ENCODE assay signal across 19 mouse cellular contexts in the genomic region with DNA sequence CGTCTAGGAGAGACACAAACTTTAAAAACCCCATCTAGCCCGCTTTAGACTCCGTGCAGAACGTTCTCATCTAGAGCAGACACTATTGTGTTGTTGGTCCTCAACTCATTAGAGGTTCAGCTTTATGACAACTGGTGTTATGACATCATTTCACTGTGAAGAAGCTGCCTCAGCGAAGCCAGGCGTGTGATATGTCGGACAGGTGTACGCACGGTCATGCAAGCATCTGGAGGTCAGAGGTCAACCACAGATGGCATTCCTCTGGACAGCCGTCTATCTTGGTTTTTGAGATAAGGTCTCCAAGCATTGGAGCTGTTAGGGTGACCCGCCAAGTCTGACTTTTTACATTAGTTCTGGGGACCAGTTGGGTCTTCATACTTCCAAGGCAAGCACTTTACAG. TPM values are rescaled to one million over a fixed set of nuclear protein-coding genes. Genes with fewer than 3 reads are reported as not detected.
"Had no signal": no experiment of that assay in that cellular context is flagged by ENCODE, and none has a peak within 500 bp of the region (broad histone marks: within the 10 kb centered on the region; RNA-seq: fewer than 3 reads in every experiment).

No protein-coding gene starts in this region.

- H3K36me3 ChIP-seq: neural tube, embryonic 12.5 days; neural tube, embryonic 13.5 days; neural tube, embryonic 15.5 days; stomach, embryonic 15.5 days had no signal

- H3K9ac ChIP-seq: neural tube, embryonic 12.5 days; neural tube, embryonic 13.5 days; neural tube, embryonic 15.5 days; stomach, embryonic 15.5 days had no signal

- H3K4me2 ChIP-seq: neural tube, embryonic 12.5 days; neural tube, embryonic 13.5 days; neural tube, embryonic 15.5 days; stomach, embryonic 15.5 days had no signal

- DNase-seq: retina, postnatal 1 day; right cerebral cortex, adult 18-20 months; right cerebral cortex, postnatal 14 days; right cerebral cortex, postnatal 25 days; right cerebral cortex, postnatal 4 days; spleen, adult 18-20 months; thymus, adult 18-20 months; thymus, adult 2 months; thymus, postnatal 14 days; thymus, postnatal 25 days; thymus, postnatal 36 days; thymus, postnatal 4 days had no signal

- H3K4me3 ChIP-seq: neural tube, embryonic 12.5 days; neural tube, embryonic 13.5 days; neural tube, embryonic 15.5 days; stomach, embryonic 15.5 days had no signal

- H3K9me3 ChIP-seq: neural tube, embryonic 12.5 days; neural tube, embryonic 13.5 days; neural tube, embryonic 15.5 days; stomach, embryonic 15.5 days had no signal

- H3K27me3 ChIP-seq: neural tube, embryonic 12.5 days; neural tube, embryonic 13.5 days; neural tube, embryonic 15.5 days; stomach, embryonic 15.5 days had no signal

- H3K27ac ChIP-seq: neural tube, embryonic 12.5 days; neural tube, embryonic 13.5 days; neural tube, embryonic 15.5 days; stomach, embryonic 15.5 days; stomach, postnatal 0 days had no signal

RNA-seq across cellular contexts. Expression of a gene that starts 5.1 kb away (rescaled TPM):
- polyA plus RNA-seq: small intestine, adult 2 months; stomach, embryonic 14.5 days; stomach, postnatal 0 days had no signal
